Mouse (Mus musculus): ENCODE results near the gene Hist1h2ab.

GRCm38 (mm10) chr13:23757211-23757773 is 6.4 kb downstream of the Hist1h2ab start:
- TF ChIP-seq CTCF (IDR thresholded peaks at IDR 0.05) (no peak), POLR2A (IDR thresholded peaks at IDR 0.05; ENCODE audit: insufficient read depth, low read depth, low read length) (no peak), EP300 (IDR thresholded peaks at IDR 0.05; ENCODE audit: insufficient read depth, low read depth, low read length) (no peak)

All from heart, adult 2 months (tissue).